Mouse (Mus musculus) adrenal gland, adult 18-20 months (tissue): ENCODE data around the gene Tprg. TPM values are rescaled to one million over a fixed set of nuclear protein-coding genes. Genes with fewer than 3 reads are reported as not detected.

ENCODE experiments used
- DNase-seq, 2 experiments: peaks; one replicate each; pipeline ENCODE4 v3.0.0; 2021 to 2022; ENCODE audit warnings: low spot score in 2 of 2
- total RNA-seq, 2 experiments: library from RNA; stranded (reverse); gene quantifications; 1 replicate in 1 of 2; 2 replicates in 1 of 2; pipeline ENCODE4 v1.2.3; 2021

Tprg gene
- total RNA-seq, 2 experiments from 2014 or later = not detected

GRCm38 (mm10) chr16:25422997-25423396 is 136.4 kb downstream of the Tprg start:
- DNase-seq = no peak

- no peak for DNase-seq
These were observed 137.4 kb downstream of the Tprg start for GRCm38 (mm10) chr16:25424001-25424400.

GRCm38 (mm10) chr16:25424915-25425314 is 138.3 kb downstream of the Tprg start:
- no peak for DNase-seq

GRCm38 (mm10) chr16:25425376-25425775 is 138.8 kb downstream of the Tprg start:
- no peak for DNase-seq

- no peak for DNase-seq
These were observed 139.6 kb downstream of the Tprg start for GRCm38 (mm10) chr16:25426261-25426660.

- no peak for DNase-seq
These were observed 153.4 kb downstream of the Tprg start for GRCm38 (mm10) chr16:25440039-25440438.

GRCm38 (mm10) chr16:25445580-25445979 is 159.0 kb downstream of the Tprg start:
- DNase-seq = no peak

GRCm38 (mm10) chr16:25451511-25451910 is 164.9 kb downstream of the Tprg start:
- no peak for DNase-seq

- DNase-seq = no peak
These were observed 178.1 kb downstream of the Tprg start for GRCm38 (mm10) chr16:25464732-25465131.

GRCm38 (mm10) chr16:25465435-25466139 is 179.0 kb downstream of the Tprg start:
- DNase-seq = no peak

GRCm38 (mm10) chr16:25468040-25468439 is 181.4 kb downstream of the Tprg start:
- DNase-seq = no peak

GRCm38 (mm10) chr16:25468662-25469061 is 182.0 kb downstream of the Tprg start:
- DNase-seq = no peak
